Mouse (Mus musculus) cerebellum, adult (tissue): ENCODE measurements around the gene Hbb-bh1.
"Not testable (repeated sequence)": the region's sequence is repeated elsewhere in the genome, so short reads cannot be mapped to it uniquely, and the experiment has no call there.

Experiments
- ATAC-seq: cut with Nextera tagmentation; 2 replicates; pipeline ENCODE4 v1.9.2; 2017; ENCODE audit warnings: mild to moderate bottlenecking, moderate library complexity, mixed read lengths; ENCODE audit not compliant: insufficient number of reproducible peaks, low FRiP score, low TSS enrichment

The Hbb-bh1 gene

DNA sequence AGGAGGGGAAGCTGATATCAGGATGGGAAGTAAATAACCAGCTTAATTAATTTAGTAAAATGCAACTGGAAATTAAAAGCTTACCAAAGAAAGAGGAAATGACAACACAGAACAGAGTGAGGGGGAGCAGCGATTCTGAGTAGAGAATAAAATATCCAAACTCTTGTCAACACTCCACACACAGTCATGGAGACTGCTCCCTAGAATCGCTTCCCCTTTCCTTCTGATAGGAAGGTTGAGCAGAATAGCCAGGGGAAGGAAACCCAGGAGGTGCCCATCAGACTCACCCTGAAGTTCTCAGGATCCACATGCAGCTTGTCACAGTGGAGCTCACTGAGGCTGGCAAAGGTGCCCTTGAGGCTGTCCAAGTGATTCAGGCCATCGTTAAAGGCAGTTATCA lies 29.8 kb downstream of the Hbb-bh1 start:
- not testable (repeated sequence) for ATAC-seq

DNA sequence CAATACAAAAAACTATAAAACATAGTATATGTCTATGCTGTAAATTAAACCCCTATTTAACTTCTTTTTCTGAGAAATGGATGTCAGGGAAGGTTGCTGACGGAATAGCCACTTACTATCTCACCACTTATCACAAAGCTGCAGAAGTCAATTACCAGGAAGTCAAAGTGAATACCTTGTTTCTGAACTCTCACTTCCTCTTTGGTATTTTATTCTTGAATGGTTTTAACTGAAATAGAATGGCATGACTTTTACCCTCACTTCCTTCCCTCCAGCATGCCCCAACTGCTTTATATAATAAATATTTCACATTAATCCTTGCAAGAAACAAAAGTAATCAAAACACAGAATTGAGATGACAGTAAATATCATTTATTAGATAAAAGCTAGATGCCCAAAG lies 30.8 kb downstream of the Hbb-bh1 start:
- ATAC-seq: no peak

DNA sequence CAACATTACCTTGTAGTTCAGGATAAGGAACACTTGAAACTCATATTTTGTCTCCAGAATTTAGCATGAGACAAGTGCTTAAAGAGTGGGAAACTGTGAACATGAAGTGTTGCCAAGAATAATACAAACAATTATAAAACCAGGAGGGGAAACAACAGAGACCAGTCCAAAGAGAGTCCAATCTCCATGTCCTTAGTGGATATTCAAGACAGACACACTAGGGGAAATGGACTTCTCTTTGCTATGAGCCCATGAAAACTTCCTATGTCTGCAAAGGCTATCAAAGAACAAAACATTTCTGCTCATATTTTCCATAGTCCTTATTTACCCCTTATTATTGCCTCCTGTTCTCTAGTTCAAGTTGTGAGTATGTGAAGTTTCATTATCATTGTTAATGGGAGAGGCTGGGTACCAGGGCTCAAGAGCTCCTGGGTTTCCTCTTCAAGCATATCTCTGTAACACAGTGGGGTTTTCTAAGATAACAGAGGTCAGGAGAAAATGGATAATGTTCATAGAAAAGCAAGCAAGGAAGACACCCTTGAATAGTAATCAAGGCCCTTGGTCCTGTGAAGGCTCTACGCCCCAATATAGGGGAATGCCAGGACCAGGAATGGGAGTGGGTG lies 31.6 kb downstream of the Hbb-bh1 start:
- ATAC-seq: no peak

DNA sequence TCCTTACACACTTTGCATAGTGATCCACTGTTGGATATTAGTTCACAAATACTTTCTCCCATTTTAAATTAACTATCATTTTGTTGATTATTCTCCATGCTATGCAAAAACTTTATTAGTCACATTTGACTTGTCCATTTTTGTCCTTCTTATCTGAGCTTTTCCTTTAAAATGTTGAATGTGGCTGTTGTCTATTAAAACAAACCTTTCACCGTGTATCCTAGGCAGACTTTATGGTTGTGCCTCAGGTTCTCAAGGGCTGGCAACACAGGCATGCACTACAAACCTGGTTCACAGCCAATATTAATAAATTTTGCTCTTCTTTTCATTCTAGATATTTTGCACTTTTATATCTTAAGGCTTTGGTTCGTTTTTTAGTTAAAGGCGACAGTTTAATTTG lies 32.2 kb downstream of the Hbb-bh1 start:
- no peak for ATAC-seq

DNA sequence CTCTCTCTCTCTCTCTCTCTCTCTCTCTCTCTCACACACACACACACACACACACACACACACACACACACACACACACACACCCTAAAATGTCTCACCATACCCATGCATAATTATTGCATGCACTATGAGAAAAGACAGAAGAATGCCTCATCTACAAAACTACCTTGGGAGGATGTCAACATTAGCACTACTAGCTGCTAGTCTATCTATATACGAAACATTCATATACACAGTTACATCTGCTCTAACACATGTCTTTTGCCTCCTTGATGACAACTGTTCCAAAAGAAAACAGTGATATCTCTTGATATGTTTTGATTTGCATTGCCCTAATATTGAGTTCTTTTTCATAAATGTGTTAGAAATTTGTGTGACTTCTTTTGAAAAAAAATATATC lies 32.7 kb downstream of the Hbb-bh1 start:
- ATAC-seq: no peak

DNA sequence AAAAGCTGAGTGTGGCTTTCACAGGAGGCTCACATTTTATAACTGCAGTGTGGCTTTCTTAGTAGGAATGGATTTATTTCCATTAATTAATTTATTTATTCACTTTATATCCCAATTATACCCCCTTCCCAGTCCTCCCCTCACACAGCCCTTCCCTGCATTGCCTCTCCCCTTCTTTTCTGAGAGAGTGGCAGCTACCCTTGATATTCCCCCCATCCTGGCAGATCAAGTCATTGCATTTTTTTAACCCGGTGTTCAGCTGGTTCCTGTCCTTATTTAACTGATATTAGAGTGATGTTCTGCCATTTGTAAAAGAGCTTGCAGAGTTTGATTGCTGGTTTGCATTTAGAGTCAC lies 33.2 kb downstream of the Hbb-bh1 start:
- ATAC-seq: no peak

DNA sequence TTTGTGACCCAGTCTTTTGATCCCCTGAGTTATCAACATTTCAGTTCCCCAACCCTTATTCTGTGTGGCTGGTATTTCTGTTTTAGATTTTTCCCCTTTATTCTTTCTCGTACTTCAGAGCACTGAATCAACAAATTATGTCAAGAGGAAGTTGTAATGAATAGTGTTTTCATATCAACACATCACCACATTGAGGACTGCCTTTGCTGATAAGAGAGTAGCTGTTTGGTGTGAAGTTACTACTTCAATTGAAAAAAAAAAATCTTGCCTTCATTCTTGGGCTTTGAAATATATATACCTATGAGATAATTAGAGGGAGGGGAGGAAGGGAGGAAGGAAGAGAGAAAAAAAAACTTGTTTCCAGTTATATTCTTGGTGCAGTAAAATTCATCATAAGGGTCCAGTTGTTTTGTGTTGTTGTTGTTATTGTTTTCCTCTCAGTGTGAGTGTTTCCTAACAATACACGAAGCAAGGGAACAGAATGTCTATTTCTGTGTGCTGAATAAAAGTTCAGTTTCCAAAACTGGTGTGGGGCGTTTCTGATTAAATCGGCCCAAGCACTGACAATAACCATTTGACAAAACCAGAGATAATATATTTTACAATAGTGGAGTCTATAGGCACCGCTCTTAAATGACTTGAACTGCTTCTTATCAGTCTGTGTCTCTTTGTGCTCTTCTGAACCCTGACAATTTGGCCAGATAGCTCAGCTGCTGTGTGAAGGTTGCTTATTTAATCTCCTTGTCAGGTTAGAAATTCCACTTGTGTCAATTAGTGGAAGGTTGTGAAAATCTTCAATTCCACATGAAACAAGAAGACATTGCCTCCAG lies 33.8 kb downstream of the Hbb-bh1 start:
- no peak for ATAC-seq

DNA sequence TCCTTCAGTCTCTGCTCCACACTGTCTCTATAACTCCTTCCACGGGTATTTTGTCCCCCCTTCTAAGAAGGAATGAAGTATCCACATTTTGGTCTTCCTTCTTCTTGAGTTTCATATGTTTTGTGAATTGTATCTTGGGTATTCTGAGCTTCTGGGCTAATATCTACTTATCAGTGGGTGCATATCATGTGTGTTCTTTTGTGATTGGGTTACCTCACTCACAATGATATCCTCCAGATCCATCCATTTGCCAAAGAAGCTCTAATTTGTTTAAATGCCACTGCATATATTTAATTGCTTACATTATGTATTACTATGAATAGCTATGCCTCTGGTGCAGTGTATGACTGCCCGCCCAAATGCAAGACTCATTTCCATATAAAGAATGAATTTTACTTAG lies 34.8 kb downstream of the Hbb-bh1 start:
- not testable (repeated sequence) for ATAC-seq

DNA sequence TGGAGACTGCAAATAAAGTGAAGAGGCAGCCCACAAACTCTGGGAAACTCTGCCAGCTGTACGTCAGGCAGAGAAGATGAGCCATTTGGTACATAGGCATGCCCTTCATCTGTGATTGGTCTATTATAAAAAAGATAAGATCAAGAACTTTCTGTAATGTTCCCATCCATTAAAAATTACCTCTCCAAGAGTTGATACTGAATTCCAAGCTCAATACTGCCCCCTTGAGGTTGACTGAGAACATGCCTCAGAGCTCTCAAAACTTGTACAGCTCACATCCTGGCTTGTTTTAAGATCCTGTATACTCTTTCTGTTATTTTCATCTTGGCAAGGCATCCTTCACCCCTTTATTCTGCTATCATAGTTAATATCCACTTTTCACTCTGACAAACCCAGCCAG lies 36.1 kb downstream of the Hbb-bh1 start:
- ATAC-seq: no peak

DNA sequence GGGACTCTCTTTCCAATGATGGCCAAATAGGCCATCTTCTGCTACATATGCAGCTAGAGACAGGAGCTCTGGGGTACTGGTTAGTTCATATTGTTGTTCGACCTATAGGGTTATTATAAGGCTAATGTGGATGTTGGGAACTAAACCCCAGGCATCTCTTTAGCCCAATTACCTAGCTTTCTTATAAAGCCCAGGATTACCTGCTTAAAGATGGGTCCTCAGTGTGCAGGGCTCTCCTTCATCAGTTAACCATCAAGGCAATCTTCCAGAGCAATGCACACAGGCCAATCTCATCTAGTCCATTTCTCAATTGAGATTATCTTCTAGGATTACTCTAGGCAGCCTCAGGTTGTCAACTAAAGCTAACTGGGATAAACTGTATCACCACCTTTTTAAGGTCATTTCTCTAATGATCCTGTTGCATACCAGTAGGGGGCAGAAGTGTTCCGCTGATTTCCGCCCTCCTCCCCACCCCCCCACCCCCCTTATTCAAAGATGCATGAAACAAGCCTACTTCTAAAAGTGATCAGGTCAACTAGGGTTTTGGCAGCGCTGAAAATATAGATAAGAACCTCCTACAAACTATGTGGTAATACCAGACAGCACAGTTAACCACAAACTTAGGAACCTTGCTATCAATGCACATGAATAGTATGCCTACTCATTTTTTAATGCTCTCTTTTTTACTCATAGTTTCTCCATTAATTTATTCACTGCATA lies 50.1 kb downstream of the Hbb-bh1 start:
- ATAC-seq: no peak

DNA sequence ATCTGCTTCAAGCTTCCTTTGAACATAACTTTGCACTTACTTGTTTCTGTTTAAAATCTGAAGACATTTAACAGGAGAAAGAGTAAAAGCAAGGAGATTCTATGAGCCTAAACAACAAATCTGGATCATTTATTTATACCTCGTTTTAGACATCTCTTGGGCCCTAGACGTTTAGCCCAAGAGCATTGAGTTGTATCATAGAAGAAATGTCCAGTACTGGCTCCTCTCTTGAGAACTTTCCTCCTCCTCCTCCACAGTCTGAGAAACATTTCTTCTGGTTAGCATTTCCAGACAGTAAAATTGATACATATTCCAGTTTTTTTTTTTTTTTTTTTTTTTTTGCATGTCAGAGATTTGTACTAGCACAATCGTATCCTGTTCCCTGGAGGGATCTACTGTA lies 51.2 kb downstream of the Hbb-bh1 start, which contains the start of gene Olfr67:
TSS of gene Olfr67 (minus strand) at position 101 of the 400 bp plus-strand sequence.
- ATAC-seq: no peak
